Mouse (Mus musculus): ENCODE measurements around the gene Nlrp6. TPM values are rescaled to one million over a fixed set of nuclear protein-coding genes. Genes with fewer than 3 reads are reported as not detected.
A peak's percentile ranks its signal among the peaks of the same experiment; 100 is the strongest.

The Nlrp6 gene
- polyA plus RNA-seq, 1 experiment from 2014 or later, result 0.23 TPM

GRCm38 (mm10) chr7:140951051-140951450 is 30.3 kb downstream of the Nlrp6 start:
- peaks cover 68% of the 10 kb centered on the region for H3K4me1 ChIP-seq (replicated peaks)
- 51% methylated on average over 8 of the region's 8 CpGs for WGBS
- H3K9ac ChIP-seq, result peak overlapping the region; percentile 25; the same call in 1 of the 2 replicates
- no peak overlapping the region for H3K4me3 ChIP-seq
- H3K4me2 ChIP-seq, result peak overlapping the region; percentile 18; the same call in 1 of the 2 replicates
- peak overlapping the region; percentile 30; the same call in 1 of the 2 replicates for H3K27ac ChIP-seq (ENCODE audit: poor library complexity, severe bottlenecking)
- peaks cover 26% of the 10 kb centered on the region for H3K36me3 ChIP-seq
- no peaks in the 10 kb centered on the region for H3K9me3 ChIP-seq (replicated peaks)
- H3K27me3 ChIP-seq (replicated peaks), result no peaks in the 10 kb centered on the region
- ATAC-seq (ENCODE audit: insufficient number of reproducible peaks, low FRiP score), result no peak

DNA sequence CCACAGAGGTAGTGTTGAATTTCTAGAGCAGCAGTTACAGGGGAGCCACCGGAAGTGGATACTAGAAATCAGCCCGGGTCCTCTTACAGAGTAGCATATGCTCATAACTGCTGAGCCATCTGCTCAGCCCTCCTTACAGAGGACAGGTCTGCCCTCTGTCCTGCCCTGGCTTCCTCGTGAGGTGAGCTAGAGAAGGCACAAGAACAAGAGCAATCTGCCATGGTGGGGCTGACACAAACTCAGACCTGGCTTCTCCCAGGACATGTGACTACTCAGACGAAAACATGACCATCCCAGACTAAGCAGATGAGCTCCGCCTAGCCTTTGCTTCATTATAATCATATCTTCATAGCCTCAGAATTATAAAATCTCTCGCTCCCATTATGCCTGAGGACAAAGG is 31.1 kb downstream of the Nlrp6 start:
- Histone ChIP-seq H3K9ac (no peak overlapping the region), H3K27ac (ENCODE audit: poor library complexity, severe bottlenecking) (no peak overlapping the region), H3K9me3 (replicated peaks) (no peaks in the 10 kb centered on the region), H3K36me3 (peaks cover 23% of the 10 kb centered on the region), H3K27me3 (replicated peaks) (no peaks in the 10 kb centered on the region), H3K4me1 (replicated peaks) (peaks cover 67% of the 10 kb centered on the region), H3K4me3 (no peak overlapping the region), H3K4me2 (no peak overlapping the region)
- ATAC-seq (ENCODE audit: insufficient number of reproducible peaks, low FRiP score), result no peak
- 73% methylated on average over 6 of the region's 6 CpGs for WGBS

DNA sequence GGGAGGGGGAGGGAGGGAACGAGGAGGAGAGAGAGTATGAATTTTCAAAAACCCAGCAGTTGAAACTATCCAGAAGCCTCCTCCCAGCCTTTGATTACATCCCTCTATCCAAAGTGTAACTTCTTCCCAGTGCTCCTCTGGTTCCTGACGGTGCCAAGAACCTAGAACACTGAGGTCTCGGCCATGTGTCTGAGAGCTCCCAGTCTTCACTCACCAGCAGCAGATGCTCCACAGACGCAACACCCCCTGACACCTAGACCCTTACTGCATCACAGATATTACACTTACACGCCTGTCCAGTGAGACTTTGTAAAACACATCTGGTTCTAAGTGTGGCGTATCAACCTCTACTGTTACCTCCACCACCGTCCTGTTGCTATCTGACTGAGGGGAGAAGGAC is 31.7 kb downstream of the Nlrp6 start:
- peaks cover 61% of the 10 kb centered on the region for H3K4me1 ChIP-seq (replicated peaks)
- no peak overlapping the region for H3K9ac ChIP-seq
- no peak overlapping the region for H3K27ac ChIP-seq (ENCODE audit: poor library complexity, severe bottlenecking)
- no peak for ATAC-seq (ENCODE audit: insufficient number of reproducible peaks, low FRiP score)
- no peaks in the 10 kb centered on the region for H3K9me3 ChIP-seq (replicated peaks)
- WGBS, result 70% methylated on average over 7 of the region's 7 CpGs
- H3K4me3 ChIP-seq, result no peak overlapping the region
- peaks cover 21% of the 10 kb centered on the region for H3K36me3 ChIP-seq
- H3K27me3 ChIP-seq (replicated peaks), result no peaks in the 10 kb centered on the region
- no peak overlapping the region for H3K4me2 ChIP-seq

GRCm38 (mm10) chr7:140953133-140953532 is 32.4 kb downstream of the Nlrp6 start:
- Histone ChIP-seq H3K9ac (no peak overlapping the region), H3K27ac (ENCODE audit: poor library complexity, severe bottlenecking) (no peak overlapping the region), H3K4me1 (replicated peaks) (peaks cover 54% of the 10 kb centered on the region), H3K36me3 (peaks cover 14% of the 10 kb centered on the region), H3K9me3 (replicated peaks) (no peaks in the 10 kb centered on the region), H3K4me2 (peak overlapping the region; percentile 81), H3K27me3 (replicated peaks) (peaks cover 4% of the 10 kb centered on the region; the same call in 1 of the 2 replicates), H3K4me3 (no peak overlapping the region)
- 66% methylated on average over 11 of the region's 11 CpGs for WGBS
- no peak for ATAC-seq (ENCODE audit: insufficient number of reproducible peaks, low FRiP score)

DNA sequence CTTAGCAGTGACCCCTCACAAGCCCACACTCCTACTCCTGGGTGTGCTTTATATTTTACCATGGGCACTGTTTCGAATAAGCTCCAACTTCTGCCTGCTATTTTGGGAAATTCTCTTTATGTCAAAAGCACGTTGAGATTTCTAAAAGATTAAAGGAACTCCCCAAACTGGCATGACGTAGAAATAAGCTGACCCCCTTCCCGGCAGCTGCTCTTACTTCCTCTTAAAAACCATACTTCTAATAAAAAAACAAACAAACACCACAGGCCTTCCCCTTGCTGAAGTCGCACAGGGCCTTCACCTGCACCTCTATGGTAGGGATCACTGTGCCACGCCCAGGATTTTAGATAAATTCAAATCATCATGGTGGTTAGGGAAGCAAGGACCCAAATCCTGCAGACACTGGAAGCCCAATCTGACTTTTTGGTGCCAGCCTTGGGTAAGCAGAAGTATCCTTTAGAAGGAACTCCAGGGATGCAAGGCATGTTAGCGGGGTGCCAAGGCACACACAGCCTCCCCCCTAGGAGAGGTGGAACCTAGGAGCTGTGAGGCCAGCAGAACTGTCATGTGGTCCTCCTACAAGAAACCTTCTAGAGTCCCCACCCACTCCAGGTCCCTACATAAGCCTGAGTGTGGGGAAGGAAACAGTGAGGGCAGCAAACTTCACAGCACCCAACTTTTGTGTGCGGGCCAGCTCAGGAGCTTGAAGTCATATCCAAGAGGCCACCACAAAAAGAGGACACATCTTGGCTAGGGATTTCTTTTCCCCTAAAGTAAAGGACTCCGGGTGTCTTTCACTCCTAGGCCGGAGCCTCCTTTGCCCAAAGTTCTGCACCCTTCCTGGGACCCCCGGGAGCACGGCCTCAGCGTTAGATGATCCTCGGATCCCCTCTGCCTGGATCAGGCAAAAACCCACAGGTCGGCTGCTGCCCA is 33.4 kb downstream of the Nlrp6 start:
- ATAC-seq (ENCODE audit: insufficient number of reproducible peaks, low FRiP score), result no peak
- WGBS, result 56% methylated on average over 15 of the region's 15 CpGs
- peaks cover 47% of the 10 kb centered on the region for H3K4me1 ChIP-seq (replicated peaks)

GRCm38 (mm10) chr7:140954733-140955071 is 34.0 kb downstream of the Nlrp6 start:
- peaks cover 47% of the 10 kb centered on the region for H3K4me1 ChIP-seq (replicated peaks)
- H3K27me3 ChIP-seq (replicated peaks), result peaks cover 13% of the 10 kb centered on the region; the same call in 1 of the 2 replicates
- ATAC-seq (ENCODE audit: insufficient number of reproducible peaks, low FRiP score), result no peak
- no peak overlapping the region for H3K27ac ChIP-seq (ENCODE audit: poor library complexity, severe bottlenecking)
- 10% methylated on average over 9 of the region's 9 CpGs for WGBS
- peak overlapping the region; percentile 84 for H3K9ac ChIP-seq
- peak overlapping the region; percentile 81 for H3K4me2 ChIP-seq
- H3K4me3 ChIP-seq, result peak overlapping the region; percentile 72
- no peaks in the 10 kb centered on the region for H3K9me3 ChIP-seq (replicated peaks)
- peaks cover 3% of the 10 kb centered on the region; the same call in 1 of the 2 replicates for H3K36me3 ChIP-seq

More for the DNA sequence above, 33.4 kb downstream of the Nlrp6 start:
- no peaks in the 10 kb centered on the region for H3K9me3 ChIP-seq (replicated peaks)
- H3K4me3 ChIP-seq, result peak overlapping the region; percentile 72
- H3K9ac ChIP-seq, result peak overlapping the region; percentile 84
- H3K36me3 ChIP-seq, result peaks cover 8% of the 10 kb centered on the region; the same call in 1 of the 2 replicates
- H3K4me2 ChIP-seq, result peak overlapping the region; percentile 81
- H3K27me3 ChIP-seq (replicated peaks), result peaks cover 13% of the 10 kb centered on the region; the same call in 1 of the 2 replicates
- H3K27ac ChIP-seq (ENCODE audit: poor library complexity, severe bottlenecking), result no peak overlapping the region

DNA sequence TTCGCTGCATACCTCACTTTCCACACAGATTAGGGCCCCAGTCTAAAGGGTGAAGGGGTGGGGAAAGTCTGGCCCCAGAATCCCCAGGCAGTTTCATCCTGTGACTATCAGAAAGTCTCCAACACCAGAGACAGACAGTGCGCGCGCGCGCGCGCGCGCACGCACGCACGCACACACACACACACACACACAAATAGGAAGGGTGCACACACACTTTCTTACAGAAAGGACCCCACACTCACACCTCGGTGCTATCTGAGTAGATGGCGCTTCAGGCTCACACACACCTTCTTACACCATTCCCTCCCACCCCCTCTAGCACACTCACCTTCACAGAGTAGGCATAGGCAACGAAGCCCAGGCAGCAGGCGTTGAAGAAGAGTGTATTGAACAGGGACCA is 34.6 kb downstream of the Nlrp6 start:
- Histone ChIP-seq H3K9ac (peak overlapping the region; percentile 84), H3K36me3 (peaks cover 3% of the 10 kb centered on the region; the same call in 1 of the 2 replicates), H3K9me3 (replicated peaks) (no peaks in the 10 kb centered on the region), H3K4me3 (peak overlapping the region; percentile 72), H3K4me2 (peak overlapping the region; percentile 81), H3K27ac (ENCODE audit: poor library complexity, severe bottlenecking) (peak overlapping the region; percentile 91), H3K4me1 (replicated peaks) (peaks cover 44% of the 10 kb centered on the region), H3K27me3 (replicated peaks) (peaks cover 13% of the 10 kb centered on the region; the same call in 1 of the 2 replicates)
- WGBS, result 8% methylated on average over 17 of the region's 17 CpGs
- no peak for ATAC-seq (ENCODE audit: insufficient number of reproducible peaks, low FRiP score)

DNA sequence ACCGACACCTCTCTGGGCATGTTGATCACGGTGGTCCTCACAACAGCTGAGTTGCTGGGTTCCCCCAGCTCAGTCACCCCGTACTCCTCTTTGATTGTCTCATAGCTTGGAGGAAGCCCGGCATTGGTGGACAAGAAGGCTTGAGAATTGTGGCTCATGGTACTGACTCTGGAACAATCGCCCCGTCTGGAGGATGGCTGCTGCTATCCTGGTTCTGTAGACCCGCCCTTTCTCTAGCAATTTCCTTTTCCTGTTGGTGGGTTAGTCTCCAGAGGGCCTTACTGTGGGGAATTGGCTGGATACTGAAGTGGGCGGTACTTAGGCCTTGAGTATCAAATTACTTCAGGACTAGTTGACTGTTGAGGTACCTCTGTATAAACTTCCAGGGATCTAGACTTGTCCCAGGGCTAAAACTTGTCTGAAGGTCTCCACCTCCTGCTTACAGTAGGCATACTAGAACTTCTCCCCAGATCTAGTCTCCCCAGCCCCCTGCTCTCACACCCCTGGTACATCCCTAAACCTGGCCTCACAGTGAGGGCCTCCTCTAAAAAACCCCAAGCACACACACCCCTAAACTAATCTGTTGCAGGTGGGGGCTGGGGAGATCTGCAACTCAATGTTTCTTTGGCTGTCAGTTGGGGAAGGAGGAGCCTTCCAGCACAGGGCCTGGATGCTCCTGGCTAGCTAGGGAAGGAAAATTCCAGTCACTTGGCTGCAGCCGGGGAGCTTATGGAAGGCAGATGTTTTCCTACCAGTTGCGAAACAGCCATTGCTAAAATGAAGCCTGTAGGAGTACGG is 35.3 kb downstream of the Nlrp6 start, which contains the start of the genes Gm45717 and Ifitm2:
Gene Gm45717 (minus strand): TSS at position 180 of the 798 bp plus-strand sequence.
Gene Ifitm2 (minus strand): TSS at position 230 of the 798 bp plus-strand sequence.
- Histone ChIP-seq H3K4me3 (peak within 1 kb of the TSS; percentile 72), H3K4me1 (replicated peaks) (peaks cover 38% of the 10 kb centered on the region)
- 8% methylated on average over 11 of the region's 11 CpGs for WGBS

GRCm38 (mm10) chr7:140956556-140956869 is 35.8 kb downstream of the Nlrp6 start:
- 37% methylated on average over 6 of the region's 6 CpGs for WGBS
- Histone ChIP-seq H3K27me3 (replicated peaks) (peaks cover 13% of the 10 kb centered on the region; the same call in 1 of the 2 replicates), H3K36me3 (peaks cover 3% of the 10 kb centered on the region; the same call in 1 of the 2 replicates), H3K9ac (no peak overlapping the region), H3K4me3 (no peak overlapping the region), H3K4me1 (replicated peaks) (peaks cover 32% of the 10 kb centered on the region), H3K9me3 (replicated peaks) (no peaks in the 10 kb centered on the region), H3K27ac (ENCODE audit: poor library complexity, severe bottlenecking) (peak overlapping the region; percentile 91), H3K4me2 (peak overlapping the region; percentile 81; the same call in 1 of the 2 replicates)
- no peak for ATAC-seq (ENCODE audit: insufficient number of reproducible peaks, low FRiP score)

More for the DNA sequence above, 35.3 kb downstream of the Nlrp6 start, which contains the start of the genes Gm45717 and Ifitm2:
- H3K27me3 ChIP-seq (replicated peaks), result peaks cover 13% of the 10 kb centered on the region; the same call in 1 of the 2 replicates
- H3K27ac ChIP-seq (ENCODE audit: poor library complexity, severe bottlenecking), result peak within 1 kb of the TSS; percentile 91
- ATAC-seq (ENCODE audit: insufficient number of reproducible peaks, low FRiP score), result peak; percentile 87
- peak within 1 kb of the TSS; percentile 81 for H3K4me2 ChIP-seq
- H3K36me3 ChIP-seq, result peaks cover 3% of the 10 kb centered on the region; the same call in 1 of the 2 replicates
- peak within 1 kb of the TSS; percentile 84 for H3K9ac ChIP-seq
- H3K9me3 ChIP-seq (replicated peaks), result no peaks in the 10 kb centered on the region

DNA sequence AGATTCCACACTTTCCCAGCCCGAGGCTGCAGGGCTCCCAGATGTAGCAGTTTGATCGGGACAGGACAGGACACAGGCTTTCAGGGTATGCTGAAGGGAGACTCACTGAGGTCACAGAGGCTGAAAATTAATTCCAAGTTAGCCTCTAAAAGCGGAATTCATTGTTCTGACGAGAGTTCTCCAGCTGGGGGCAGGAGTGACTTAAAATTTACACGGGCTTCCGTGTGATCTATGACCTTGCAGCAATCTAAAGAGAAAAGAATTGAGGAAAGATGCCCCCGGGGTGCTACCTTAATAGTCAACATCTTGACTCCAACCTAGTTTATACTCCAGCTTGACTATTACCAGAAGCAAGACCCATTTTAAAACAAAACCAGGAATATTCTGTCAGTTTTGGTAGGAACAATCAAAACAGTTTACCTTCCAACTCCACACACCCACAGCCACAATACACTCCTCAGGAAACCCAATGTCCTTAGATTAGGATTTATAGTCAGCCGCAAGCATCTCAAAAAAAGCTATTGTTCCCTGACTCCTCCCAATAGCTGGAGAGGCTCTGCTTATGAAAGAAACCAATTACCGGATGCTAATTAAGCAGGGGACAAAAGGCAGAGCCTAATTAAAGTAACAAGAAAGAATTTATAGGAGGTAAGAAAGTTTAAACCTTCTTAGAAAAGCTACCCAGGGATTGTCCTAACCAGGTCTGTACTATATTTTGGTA is 38.6 kb downstream of the Nlrp6 start:
- Histone ChIP-seq H3K27ac (ENCODE audit: poor library complexity, severe bottlenecking) (no peak overlapping the region), H3K4me3 (no peak overlapping the region), H3K9me3 (replicated peaks) (no peaks in the 10 kb centered on the region), H3K36me3 (no peaks in the 10 kb centered on the region), H3K4me1 (replicated peaks) (peaks cover 18% of the 10 kb centered on the region), H3K27me3 (replicated peaks) (peaks cover 13% of the 10 kb centered on the region), H3K9ac (no peak overlapping the region), H3K4me2 (no peak overlapping the region)
- ATAC-seq (ENCODE audit: insufficient number of reproducible peaks, low FRiP score), result no peak
- WGBS, result 15% methylated on average over 9 of the region's 9 CpGs

Measured in heart, embryonic 12.5 days (tissue).